Mouse (Mus musculus) liver, embryonic 14.5 days (tissue): ENCODE data around the gene Gm21883. TPM values are rescaled to one million over a fixed set of nuclear protein-coding genes. Genes with fewer than 3 reads are reported as not detected.
"Not testable (repeated sequence)": the region's sequence is repeated elsewhere in the genome, so short reads cannot be mapped to it uniquely, and the experiment has no call there.

Source experiments
- ATAC-seq: fragments of 200-750 bp; cut with Nextera tagmentation; 2 replicates; pipeline ENCODE4 v1.8.0; 2017; ENCODE audit warnings: moderate number of reproducible peaks, mild to moderate bottlenecking, moderate library complexity; ENCODE audit not compliant: insufficient read depth
- DNase-seq, 3 experiments: peaks; one replicate each; pipeline ENCODE4 v3.0.0-alpha.2; 2012 to 2013; ENCODE audit warnings: low read depth in 3 of 3, low spot score in 3 of 3
- H3K27ac ChIP-seq: fragments of 300-500 bp; sonication (generic); 2 replicates; pipeline ENCODE4 v1.5.1; 2014; ENCODE audit warnings: moderate library complexity, mild to moderate bottlenecking, control low read depth, inconsistent platforms
- H3K27me3 ChIP-seq: fragments of 300-500 bp; sonication (generic); 2 replicates; pipeline ENCODE4 v1.6.1; 2014; ENCODE audit warnings: mild to moderate bottlenecking, low read length, moderate library complexity; ENCODE audit not compliant: control insufficient read depth, insufficient read depth
- H3K36me3 ChIP-seq: fragments of 300-500 bp; sonication (generic); replicated peaks from 2 replicates; pipeline ENCODE4 v1.6.1; 2014; ENCODE audit warnings: low read depth; ENCODE audit not compliant: control insufficient read depth, insufficient read depth
- H3K4me1 ChIP-seq, 2 experiments: fragments of 200-500 bp in 1 of 2; fragments of 300-500 bp in 1 of 2; sonication (generic) in 1 of 2; replicated peaks; 2 replicates each; pipeline ENCODE4 v1.6.1; 2012 to 2014; ENCODE audit warnings: antibody characterized with exemption in 1 of 2, inconsistent platforms in 1 of 2, low read length in 1 of 2; ENCODE audit not compliant: control insufficient read depth in 2 of 2, insufficient read depth in 2 of 2
- H3K4me2 ChIP-seq: fragments of 300-500 bp; sonication (generic); 2 replicates; pipeline ENCODE4 v1.6.1; 2014; ENCODE audit warnings: low read depth, mild to moderate bottlenecking, control low read depth, moderate library complexity
- H3K4me3 ChIP-seq, 2 experiments: fragments of 200-500 bp in 1 of 2; fragments of 300-500 bp in 1 of 2; sonication (generic) in 1 of 2; 2 replicates each; pipeline ENCODE4 v1.5.1; 2012 to 2014; ENCODE audit warnings: low read depth in 2 of 2, low read length in 2 of 2, mild to moderate bottlenecking in 2 of 2, control low read depth in 1 of 2, inconsistent platforms in 1 of 2, moderate library complexity in 1 of 2; ENCODE audit not compliant: insufficient read depth in 1 of 2
- H3K9ac ChIP-seq: fragments of 300-500 bp; sonication (generic); replicated peaks from 2 replicates; pipeline ENCODE4 v1.6.1; 2014; ENCODE audit warnings: mild to moderate bottlenecking, control low read depth, moderate library complexity
- H3K9me3 ChIP-seq: fragments of 300-500 bp; sonication (generic); 2 replicates; pipeline ENCODE4 v1.6.1; 2016; ENCODE audit warnings: low read length, mixed read lengths; ENCODE audit not compliant: control insufficient read depth
- WGBS: fragments of 180-500 bp; shearing (Covaris S2); extraction: QIAGEN DNeasy Blood & Tissue Kit; methylation state at CpG from one replicate; pipeline ENCODE4 v1.1.7; 2014; ENCODE audit not compliant: insufficient replicate concordance; 5-methylcytosine and 5-hydroxymethylcytosine counted together
- polyA plus RNA-seq, 2 experiments: library from polyadenylated mRNA; depleted of rRNA in 1 of 2; stranded (reverse) in 1 of 2; unstranded in 1 of 2; fragments of >200 nt; fragmentation: Nextera tagmentation in 1 of 2; extraction: Ambion mirVana in 1 of 2; gene quantifications; 2 replicates each; pipeline versions ENCODE4 v1.2.1 to v1.2.3; 2012 to 2014

The Gm21883 gene
- not detected in 2 replicates for polyA plus RNA-seq (2012; rRNA removed)
- polyA plus RNA-seq (2014; fragmentation: Nextera tagmentation; extraction: Ambion mirVana): not detected in 2 replicates

DNA sequence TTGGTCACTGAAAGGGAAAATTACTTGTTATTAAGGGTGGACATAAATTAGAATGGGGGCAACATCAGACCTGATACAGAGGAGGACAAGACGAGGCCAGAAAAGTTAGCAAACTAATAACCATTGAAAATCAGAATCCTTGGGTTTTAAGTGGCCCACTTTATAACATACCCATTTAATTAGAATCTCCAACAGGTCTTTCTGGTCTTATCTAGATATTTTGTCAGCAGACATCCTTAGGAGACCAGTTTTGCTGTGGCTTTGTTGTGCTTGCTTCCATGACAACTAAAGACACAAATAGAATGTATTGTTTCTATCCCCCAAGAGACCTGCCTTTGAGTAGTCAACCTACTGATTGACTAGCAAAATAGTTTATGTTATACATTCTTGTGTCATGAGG lies at the start of gene Gm21883:
Gene Gm21883 (minus strand): TSS at position 101 of the 400 bp plus-strand sequence.
- not testable (repeated sequence) for H3K4me1 ChIP-seq, H3K27me3 ChIP-seq, ATAC-seq, H3K36me3 ChIP-seq, H3K4me3 ChIP-seq, H3K27ac ChIP-seq, DNase-seq, H3K4me2 ChIP-seq, H3K9ac ChIP-seq, H3K9me3 ChIP-seq
- no CpG with 5 or more reads among the region's 1 CpGs for WGBS

DNA sequence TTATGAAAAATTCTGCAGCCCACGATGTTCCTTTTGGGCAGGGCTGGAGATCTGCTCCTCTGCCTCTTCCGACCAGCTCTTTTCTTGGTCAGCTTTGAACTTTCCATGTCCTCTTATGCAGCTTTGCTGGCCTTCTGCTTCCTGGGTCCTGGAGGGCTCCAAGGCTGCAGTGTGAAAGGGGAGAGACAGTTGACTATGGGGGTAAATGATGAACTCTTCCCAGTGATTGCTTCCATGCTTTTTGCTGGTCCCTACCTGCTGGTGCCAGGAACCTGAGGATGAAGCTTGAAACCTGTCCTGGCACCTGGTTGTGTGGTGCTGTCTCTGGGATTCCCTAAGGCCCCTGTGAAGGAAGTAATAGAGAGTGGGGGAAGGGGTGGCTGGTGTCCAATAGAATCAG lies 44.7 kb upstream of the Gm21883 start, which contains the start of gene Spin2e:
Gene Spin2e (minus strand): TSS at position 101 of the 400 bp plus-strand sequence.
- WGBS: 88% methylated on average over 1 of the region's 2 CpGs
- DNase-seq, ATAC-seq, H3K27ac ChIP-seq, H3K9ac ChIP-seq, H3K4me1 ChIP-seq, H3K36me3 ChIP-seq, H3K4me2 ChIP-seq, H3K9me3 ChIP-seq, H3K27me3 ChIP-seq, H3K4me3 ChIP-seq: not testable (repeated sequence)

Other genes starting within 250 kb of the Gm21883 start
- gene Btbd35f26, start 237.8 kb downstream of the Gm21883 start, polyA plus RNA-seq (2012; rRNA removed): not detected in 2 replicates
- not detected in 2 replicates for gene Btbd35f26, start 237.8 kb downstream of the Gm21883 start, polyA plus RNA-seq (2014; fragmentation: Nextera tagmentation; extraction: Ambion mirVana)
- not detected in 2 replicates for gene Btbd35f19, start 190.4 kb downstream of the Gm21883 start, polyA plus RNA-seq (2012; rRNA removed)
- not detected in 2 replicates for gene Btbd35f19, start 190.4 kb downstream of the Gm21883 start, polyA plus RNA-seq (2014; fragmentation: Nextera tagmentation; extraction: Ambion mirVana)
- gene Spin2e, start 44.6 kb upstream of the Gm21883 start, polyA plus RNA-seq (2012; rRNA removed): not detected in 2 replicates
- not detected in 2 replicates for gene Spin2e, start 44.6 kb upstream of the Gm21883 start, polyA plus RNA-seq (2014; fragmentation: Nextera tagmentation; extraction: Ambion mirVana)
- gene Btbd35f25, start 142.9 kb upstream of the Gm21883 start, polyA plus RNA-seq (2012; rRNA removed): not detected in 2 replicates
- gene Btbd35f25, start 142.9 kb upstream of the Gm21883 start, polyA plus RNA-seq (2014; fragmentation: Nextera tagmentation; extraction: Ambion mirVana): not detected in 2 replicates